Mouse (Mus musculus) liver, postnatal 0 days (tissue): ENCODE data around the gene Panx3.

ENCODE experiments used
- CTCF ChIP-seq: sonication (generic); IDR thresholded peaks from 2 replicates; pipeline ENCODE4 v1.5.1; 2016; ENCODE audit warnings: antibody characterized with exemption, low read depth
- EP300 ChIP-seq: IDR thresholded peaks from 2 replicates; pipeline ENCODE4 v1.6.1; 2016; ENCODE audit warnings: antibody characterized with exemption, low read depth, mild to moderate bottlenecking

DNA sequence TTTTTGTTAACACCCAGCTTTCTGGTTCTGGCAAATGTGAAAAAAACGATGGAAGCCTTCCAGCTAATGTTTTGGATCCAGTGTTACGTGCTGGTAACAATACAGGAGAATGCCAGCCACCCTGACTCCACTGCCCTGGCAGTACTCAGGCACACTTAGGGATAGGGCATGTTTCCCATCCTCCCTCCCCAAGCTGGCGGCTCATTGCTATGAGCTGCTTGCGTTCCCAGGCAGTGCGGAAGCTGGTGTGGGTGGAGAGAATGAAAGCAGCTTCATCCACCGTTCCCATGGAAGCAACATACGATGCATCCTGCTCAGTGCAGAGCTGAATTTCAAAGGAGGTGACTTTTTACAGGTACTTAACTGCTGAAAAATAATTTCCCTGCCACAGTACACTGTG is 43.4 kb downstream of the Panx3 start:
- TF ChIP-seq CTCF (no peak), EP300 (no peak)
